Mouse (Mus musculus) neutrophil, adult 65 days (primary cell): ENCODE measurements around the gene Nudt22. TPM values are rescaled to one million over a fixed set of nuclear protein-coding genes. Genes with fewer than 3 reads are reported as not detected.

Experiments
- total RNA-seq: library from RNA; stranded (reverse); gene quantifications from 2 replicates; pipeline ENCODE4 v1.2.4, GENCODE M21; 2023

The Nudt22 gene
- total RNA-seq = 12.6 and 14.2 TPM in 2 replicates

DNA sequence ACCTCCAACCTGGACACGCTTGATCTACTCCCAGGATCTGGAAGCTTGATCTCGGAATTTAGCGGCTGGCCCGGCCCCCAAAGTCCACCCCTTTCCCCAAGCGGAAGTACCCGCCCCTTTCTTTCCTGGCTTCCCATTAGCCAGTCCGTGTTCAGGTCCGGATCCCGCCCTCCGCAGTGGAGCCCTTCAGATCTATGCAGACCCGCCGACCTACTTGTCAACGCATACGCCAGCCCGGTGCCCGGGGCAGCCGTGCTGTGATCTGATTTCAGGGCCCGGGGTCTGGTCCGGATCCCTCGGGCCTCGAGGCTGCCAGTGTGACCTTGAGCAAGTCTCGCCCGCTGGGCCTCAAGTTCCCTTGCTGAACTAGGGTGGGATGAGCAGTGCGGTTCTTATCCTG lies at the start of gene Nudt22, which contains the start of gene Trpt1:
Gene Nudt22 (minus strand): TSS at position 112 of the 400 bp plus-strand sequence.
Gene Trpt1 (plus strand): TSS at position 126 of the 400 bp plus-strand sequence.

DNA sequence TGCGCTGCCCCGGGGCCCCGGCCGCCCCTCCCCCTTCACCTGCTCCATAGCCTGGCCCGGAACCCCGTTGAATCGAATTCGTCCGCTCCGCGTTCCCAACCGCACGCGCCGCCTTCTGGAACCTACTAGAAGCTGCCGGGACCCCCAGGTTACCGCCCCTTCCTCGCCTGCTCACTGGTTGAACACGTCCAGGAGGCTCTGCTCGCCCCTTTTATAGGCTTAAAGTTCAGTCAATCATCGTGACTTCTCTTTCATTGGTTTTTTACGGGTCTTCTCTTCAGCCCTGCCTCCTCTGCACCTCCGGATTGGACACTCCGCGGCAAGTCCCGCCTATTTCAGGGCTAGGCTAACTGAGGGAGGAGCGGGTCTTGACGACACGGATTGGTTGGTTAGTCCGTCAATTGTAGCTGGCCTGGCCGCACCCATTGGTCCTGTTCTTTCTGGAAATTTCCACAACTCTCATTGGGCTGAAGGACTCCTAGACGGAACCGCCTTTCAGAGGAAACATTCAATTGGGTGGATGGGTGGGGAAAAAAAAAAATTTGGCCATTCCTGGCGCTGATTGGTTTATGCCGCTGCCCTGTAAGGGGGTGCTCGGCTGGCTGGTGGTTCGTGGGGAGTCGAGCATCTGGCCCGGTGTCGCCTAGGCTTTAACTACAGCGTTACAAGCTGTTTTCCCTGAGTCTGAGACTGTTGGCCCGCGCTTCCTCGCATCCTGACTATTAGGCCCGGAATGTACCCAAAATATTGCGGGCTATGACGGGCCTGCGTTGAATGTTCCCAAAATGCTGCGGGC lies 44.1 kb upstream of the Nudt22 start, which contains the start of gene Stip1:
Gene Stip1 (minus strand): TSS at position 127 of the 796 bp plus-strand sequence.

DNA sequence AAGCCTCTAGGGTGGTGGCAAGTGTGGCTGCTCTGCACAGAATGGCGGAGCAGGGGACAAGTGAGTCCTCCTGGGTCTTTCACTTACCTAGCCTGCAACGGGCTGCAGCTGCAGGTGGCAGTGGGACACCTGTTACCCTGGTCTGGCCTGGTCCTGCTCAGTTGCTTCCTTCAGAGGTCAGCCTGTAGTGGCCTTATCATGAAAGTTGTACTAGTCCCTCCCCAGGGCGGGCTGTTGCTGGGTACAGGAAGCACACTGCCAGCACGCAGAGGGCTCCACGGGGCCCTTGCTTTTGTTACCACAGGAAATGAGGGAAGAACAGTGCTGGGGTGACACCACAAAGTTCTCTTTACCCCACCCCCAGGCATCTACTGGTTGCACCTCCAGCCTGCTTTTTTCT lies 23.3 kb upstream of the Nudt22 start, which contains the start of gene Fermt3:
Gene Fermt3 (minus strand): TSS at position 279 of the 400 bp plus-strand sequence.

DNA sequence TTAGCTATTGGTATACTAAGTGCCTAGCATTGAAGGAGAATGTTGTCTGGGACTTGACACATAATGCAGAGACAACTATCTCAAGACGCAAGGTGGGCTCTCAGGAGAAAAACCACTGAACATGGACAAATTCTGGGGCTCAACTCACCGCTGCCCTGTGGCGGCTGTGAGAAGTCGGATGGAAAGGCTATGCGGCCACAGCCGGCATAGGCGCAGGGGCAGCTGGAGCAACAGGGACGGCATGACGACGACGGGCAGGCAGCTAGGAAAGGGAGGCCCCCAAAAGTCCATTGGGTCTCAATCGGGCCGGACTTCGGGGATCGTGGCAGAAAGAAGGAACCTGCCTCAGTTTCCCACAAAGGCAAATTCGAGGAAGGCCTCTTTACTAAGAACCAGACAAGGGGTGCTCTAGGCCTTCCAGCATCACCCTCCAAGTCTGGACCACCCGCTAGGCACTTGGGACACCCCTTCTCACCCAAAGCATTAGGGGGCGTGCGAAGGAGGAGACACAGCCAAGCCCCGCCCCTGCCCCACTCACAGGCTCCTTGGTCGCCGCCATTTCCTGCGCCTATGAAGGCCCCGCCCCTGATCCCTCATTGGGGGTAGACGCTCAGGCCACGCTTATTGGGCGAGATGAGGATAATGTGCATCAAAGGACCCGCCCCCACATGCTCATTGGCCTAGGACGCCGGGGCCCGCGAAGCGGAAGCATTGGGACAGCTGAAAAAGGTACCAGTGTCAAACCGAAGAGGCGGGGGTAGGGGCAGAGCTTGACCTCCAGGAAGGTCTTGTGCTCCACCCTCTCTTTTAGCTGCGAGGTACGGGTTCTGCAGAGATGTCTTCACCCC lies 3.7 kb downstream of the Nudt22 start, which contains the start of gene Dnajc4:
Gene Dnajc4 (minus strand): TSS at position 562 of the 848 bp plus-strand sequence.

DNA sequence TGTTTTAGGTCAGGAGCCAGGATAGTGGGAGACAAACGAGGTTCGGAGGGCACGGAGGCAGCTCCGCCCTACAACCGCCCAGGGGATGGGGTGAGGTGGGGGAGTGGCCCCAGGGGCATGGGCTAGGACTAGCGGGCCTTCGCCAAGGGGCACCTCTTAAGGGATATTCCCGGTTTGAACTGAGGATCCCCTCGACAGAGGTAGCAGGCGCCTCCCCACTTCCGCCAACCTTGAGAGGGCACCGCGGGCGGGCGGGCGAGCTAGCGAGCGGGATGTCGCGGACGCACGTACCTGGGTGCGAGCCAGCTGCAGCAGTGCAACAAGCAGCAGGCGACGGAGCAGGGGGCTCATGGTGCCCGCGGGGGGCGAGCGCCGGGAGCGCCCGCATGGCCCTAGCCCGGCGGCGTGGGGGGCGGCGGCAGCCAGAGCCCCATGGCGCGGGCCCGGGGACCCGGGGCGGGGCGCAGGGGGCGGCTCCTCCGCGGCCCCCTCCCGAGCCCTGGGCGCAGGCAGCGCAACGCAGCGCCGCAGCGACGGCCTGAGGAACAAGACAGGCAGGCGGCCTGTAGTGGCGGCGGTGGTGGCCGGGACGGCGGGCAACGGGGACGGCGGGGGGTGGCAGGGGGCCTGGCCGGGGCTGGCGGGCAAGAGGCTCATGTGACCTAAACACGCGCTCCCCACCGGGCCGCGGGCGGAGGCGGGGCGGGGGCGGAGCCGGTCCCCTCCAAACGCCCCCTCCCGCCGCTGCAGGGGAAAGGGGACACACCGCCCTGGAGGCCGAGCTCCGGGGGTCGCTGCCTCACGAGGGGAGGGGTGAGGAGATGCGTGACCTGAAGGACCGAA lies 8.6 kb downstream of the Nudt22 start, which contains the start of gene Vegfb:
Gene Vegfb (minus strand): TSS at position 591 of the 843 bp plus-strand sequence.

DNA sequence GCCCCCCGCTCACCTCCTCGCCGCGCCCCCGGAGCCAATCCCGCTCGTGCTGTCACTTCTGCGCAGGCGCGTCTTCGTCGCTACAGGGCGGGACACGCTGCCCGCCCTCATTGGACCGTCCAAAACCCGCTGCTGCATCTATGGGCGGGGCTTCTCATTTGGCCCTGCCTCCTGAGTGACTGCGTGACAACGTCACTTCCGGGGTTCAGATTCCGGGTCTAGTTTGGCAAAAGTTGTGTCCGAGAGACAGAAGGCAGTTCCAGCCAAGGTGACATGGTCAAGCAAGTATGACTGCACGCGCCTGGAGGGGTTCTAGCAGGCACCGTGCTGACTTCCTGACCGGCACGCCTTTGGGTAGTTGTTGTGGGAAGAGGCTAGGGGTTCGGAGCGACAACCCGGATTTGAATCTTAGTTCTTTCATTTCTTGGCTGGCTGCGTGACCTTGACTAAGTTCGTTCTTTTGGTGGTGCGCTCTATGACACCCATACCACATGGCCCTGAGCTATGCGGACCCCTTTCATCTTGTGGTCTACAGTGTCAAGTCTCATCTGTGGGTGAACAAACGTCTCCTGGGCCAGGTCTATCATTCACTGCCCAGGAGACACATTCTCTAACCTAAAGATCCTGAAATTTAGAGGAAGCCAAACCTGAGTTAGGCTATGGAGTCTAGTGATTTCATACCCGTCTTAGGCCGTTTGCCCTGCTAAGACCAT lies 15.4 kb downstream of the Nudt22 start, which contains the start of gene Fkbp2:
Gene Fkbp2 (minus strand): TSS at position 121 of the 713 bp plus-strand sequence.

DNA sequence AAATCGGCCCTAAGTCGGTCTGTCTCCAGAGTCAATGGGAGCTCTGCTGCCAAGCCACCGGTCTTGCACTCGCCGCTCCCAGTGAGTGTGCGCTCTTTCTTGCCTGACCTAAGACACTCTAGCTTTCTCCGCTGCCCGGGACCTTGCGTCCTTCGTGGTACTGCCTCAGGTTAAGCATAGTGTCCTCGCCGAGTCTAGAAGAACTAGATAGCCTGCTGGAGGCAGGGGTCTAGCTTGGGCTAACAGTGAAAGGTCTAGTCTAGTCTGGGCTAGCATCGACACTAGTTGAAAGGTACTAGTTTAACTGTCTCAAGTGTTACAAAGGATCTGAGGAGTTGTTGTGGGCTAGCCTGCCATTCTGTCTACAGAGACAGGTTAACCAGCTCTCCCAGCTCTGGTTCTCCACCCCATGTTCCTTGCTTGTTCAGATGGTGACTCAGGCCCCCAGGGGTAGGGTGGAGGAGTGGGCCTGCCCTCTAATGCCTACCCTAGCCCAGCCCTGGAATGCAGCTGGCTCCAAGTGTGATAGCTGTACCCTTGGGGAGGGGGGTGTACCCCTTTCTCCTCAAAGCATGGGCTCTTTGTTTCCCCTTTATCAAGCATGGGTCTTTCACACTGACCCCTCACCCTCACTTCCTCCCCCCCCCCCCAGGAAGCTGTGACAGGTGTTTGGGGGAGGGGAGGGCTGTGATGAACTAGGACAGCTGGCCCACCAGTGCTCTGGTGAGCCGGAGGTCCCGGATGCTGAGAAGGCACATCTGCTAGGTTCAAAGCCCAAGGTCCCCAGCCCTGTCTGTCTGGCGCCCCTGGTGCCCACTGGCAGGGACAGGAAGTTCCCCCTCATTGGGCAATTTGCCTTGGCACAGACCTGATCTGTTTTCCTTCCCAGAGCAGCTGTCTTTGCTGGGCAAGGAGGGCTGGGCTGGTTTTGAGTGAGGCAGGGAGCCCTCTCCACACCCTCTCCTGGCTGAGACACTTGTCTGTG lies 20.1 kb downstream of the Nudt22 start, which contains the start of gene Plcb3:
Gene Plcb3 (minus strand): TSS at position 934 of the 985 bp plus-strand sequence.

DNA sequence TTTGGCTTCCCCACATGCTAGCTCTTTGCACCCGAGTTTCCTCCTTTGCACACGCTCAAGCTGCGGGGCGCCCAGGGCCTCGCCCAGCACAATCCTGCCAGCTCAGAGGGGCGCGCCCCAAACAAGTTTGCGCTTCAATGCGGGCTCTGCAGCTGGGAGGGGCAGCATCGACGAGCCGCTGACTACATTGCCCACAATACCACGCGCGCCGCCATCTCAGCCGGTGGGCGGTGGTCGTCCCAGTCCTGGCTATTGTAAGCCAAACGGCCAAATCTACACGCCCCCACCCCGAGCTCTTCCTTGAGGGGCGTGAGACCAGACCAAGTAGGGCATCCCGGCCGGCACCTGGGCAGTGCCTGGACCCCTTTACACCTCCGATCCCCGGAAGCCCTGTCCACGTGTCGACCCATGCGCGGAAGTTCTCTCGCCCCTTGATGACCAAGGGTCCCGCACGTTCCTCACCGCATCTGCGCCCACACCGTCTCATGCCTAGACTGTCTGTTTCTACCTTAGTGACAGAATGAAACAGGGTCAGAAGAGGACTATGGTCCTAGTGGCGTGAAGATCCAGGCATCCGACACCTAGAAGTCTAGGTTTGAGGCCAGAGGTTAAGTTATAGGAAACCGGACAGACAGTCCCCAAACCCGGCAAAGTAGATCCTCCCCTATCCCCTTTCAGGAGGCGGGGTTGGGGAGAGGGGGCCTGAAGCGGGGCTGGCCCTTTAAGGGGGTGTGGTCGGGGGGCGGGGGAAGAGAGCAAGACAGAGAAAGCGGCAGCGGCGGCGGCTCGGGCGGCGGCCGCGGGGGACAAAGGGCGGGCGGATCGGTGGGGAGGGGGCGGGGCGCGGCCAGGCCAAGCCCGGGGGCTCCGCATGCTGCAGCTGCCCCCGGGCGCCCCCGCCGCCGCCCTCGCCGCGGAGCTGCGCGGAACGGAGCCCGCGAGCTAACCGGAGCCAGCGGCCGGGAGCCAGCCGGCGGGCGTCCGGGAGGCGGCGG lies 21.4 kb downstream of the Nudt22 start, which contains the start of gene Ppp1r14b:
Gene Ppp1r14b (plus strand): TSS at position 758 of the 995 bp plus-strand sequence.

Other genes starting within 250 kb of the Nudt22 start
- 40.7 and 52.9 TPM in 2 replicates for gene Rps6ka4, start 155.5 kb downstream of the Nudt22 start, total RNA-seq
- 135 and 214 TPM in 2 replicates for gene Ccdc88b, start 137.9 kb downstream of the Nudt22 start, total RNA-seq
- 103 and 107 TPM in 2 replicates for gene Trmt112, start 86.4 kb downstream of the Nudt22 start, total RNA-seq
- 1,349 and 1,444 TPM in 2 replicates for gene Prdx5, start 86.0 kb downstream of the Nudt22 start, total RNA-seq
- 46.3 and 64.8 TPM in 2 replicates for gene Esrra, start 74.3 kb downstream of the Nudt22 start, total RNA-seq
- gene Catsperz, start 70.7 kb downstream of the Nudt22 start, total RNA-seq = not detected in 2 replicates
- not detected in 2 replicates for gene Kcnk4, start 61.6 kb downstream of the Nudt22 start, total RNA-seq
- 15.1 and 19.9 TPM in 2 replicates for gene Bad, start 54.3 kb downstream of the Nudt22 start, total RNA-seq
- 24.4 and 33.5 TPM in 2 replicates for gene Gpr137, start 53.6 kb downstream of the Nudt22 start, total RNA-seq
- gene Ppp1r14b, start 21.1 kb downstream of the Nudt22 start, total RNA-seq = 27.3 and 37.8 TPM in 2 replicates
- 16.4 and 20.8 TPM in 2 replicates for gene Plcb3, start 19.6 kb downstream of the Nudt22 start, total RNA-seq
- 24.5 and 26.5 TPM in 2 replicates for gene Fkbp2, start 15.6 kb downstream of the Nudt22 start, total RNA-seq
- gene Vegfb, start 8.5 kb downstream of the Nudt22 start, total RNA-seq = 4.9 and 5.2 TPM in 2 replicates
- 21.1 and 22.3 TPM in 2 replicates for gene Dnajc4, start 3.5 kb downstream of the Nudt22 start, total RNA-seq
- 1.1 and 2.2 TPM in 2 replicates for gene Trpt1, start within 50 bp of the Nudt22 start, total RNA-seq
- gene Fermt3, start 23.4 kb upstream of the Nudt22 start, total RNA-seq = 210 and 229 TPM in 2 replicates
- gene Stip1, start 43.9 kb upstream of the Nudt22 start, total RNA-seq = 32.9 and 38.8 TPM in 2 replicates
- gene Macrod1, start 60.7 kb upstream of the Nudt22 start, total RNA-seq = 1.2 and 2.3 TPM in 2 replicates
- not detected in 2 replicates for gene Flrt1, start 109.6 kb upstream of the Nudt22 start, total RNA-seq
- gene Otub1, start 210.2 kb upstream of the Nudt22 start, total RNA-seq = 88.8 and 94.1 TPM in 2 replicates
- gene Cox8a, start 221.5 kb upstream of the Nudt22 start, total RNA-seq = 273 and 344 TPM in 2 replicates
- 22.1 and 29.1 TPM in 2 replicates for gene Naa40, start 245.1 kb upstream of the Nudt22 start, total RNA-seq